Mouse (Mus musculus): Measurements from ENCODE around the gene Slc46a3.

Slc46a3 gene

DNA sequence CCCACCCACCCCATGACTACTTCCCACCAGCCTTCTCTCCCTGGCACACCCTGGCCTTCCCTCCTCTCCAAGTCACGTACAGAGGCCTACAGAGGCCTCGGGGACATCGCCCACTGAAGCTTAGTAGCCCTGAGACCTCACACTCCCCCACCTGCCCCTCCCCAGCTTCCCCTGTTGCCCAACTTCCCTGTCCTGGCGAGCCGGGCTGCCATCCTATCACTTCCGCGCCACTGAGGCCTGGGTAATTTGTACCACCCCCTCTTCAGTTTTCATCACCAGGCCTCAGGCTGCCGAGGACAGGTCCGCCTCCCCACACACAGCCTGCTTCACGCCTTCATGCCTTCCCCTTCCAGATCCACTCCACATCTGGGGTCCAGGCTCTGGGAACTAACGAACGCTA, 55.2 kb downstream of the Slc46a3 start:
- Histone ChIP-seq H3K27me3 (ENCODE audit: control insufficient read depth, insufficient read depth, low read length, poor library complexity, severe bottlenecking) (no peaks in the 10 kb centered on the region), H3K36me3 (ENCODE audit: control insufficient read depth, insufficient read depth, low read length, poor library complexity, severe bottlenecking) (no peaks in the 10 kb centered on the region)
- no peak for DNase-seq (ENCODE audit: low read depth, low spot score)

DNA sequence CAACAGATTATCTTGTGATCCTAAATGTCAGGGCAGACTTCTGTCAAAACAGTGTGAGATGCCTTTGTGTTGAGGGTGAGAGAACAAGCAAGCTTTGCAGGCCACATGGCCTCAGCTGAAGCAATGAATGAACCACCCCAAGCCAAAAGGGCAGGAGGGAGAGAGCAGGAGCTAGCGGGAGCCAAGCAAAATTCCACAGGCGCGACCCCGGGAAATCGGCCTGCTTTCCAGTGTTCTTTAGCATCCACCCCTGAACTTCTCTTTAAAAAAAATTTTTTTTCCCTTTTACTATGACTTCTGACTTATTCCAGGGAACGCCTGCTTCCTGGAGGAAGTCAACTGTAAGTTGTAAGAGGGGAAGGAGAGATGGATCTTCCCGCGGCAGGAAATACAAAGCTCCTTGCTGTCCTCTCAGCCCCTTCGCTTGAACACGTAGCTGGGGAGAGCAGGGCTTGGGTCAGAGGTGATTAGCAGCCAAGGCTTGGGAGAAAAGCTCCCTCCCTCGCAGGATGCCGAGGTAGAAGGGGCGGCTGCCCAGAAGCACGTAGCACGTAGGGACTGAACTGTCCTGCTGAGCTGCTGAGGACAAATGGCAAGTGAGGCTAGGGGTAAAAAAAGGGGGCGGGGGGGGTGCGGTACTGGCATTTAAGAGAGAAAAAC, 59.6 kb downstream of the Slc46a3 start:
- no peaks in the 10 kb centered on the region for H3K36me3 ChIP-seq (ENCODE audit: control insufficient read depth, insufficient read depth, low read length, poor library complexity, severe bottlenecking)
- no peaks in the 10 kb centered on the region for H3K27me3 ChIP-seq (ENCODE audit: control insufficient read depth, insufficient read depth, low read length, poor library complexity, severe bottlenecking)
- no peak for DNase-seq (ENCODE audit: low read depth, low spot score)

- DNase-seq (ENCODE audit: low read depth, low spot score), result no peak
- Histone ChIP-seq H3K27me3 (ENCODE audit: control insufficient read depth, insufficient read depth, low read length, poor library complexity, severe bottlenecking) (no peaks in the 10 kb centered on the region), H3K36me3 (ENCODE audit: control insufficient read depth, insufficient read depth, low read length, poor library complexity, severe bottlenecking) (no peaks in the 10 kb centered on the region)
Observed at GRCm38 (mm10) chr5:147832842-147833241, 61.8 kb downstream of the Slc46a3 start.

GRCm38 (mm10) chr5:147828846-147829245, 65.8 kb downstream of the Slc46a3 start:
- Histone ChIP-seq H3K36me3 (ENCODE audit: control insufficient read depth, insufficient read depth, low read length, poor library complexity, severe bottlenecking) (no peaks in the 10 kb centered on the region), H3K27me3 (ENCODE audit: control insufficient read depth, insufficient read depth, low read length, poor library complexity, severe bottlenecking) (no peaks in the 10 kb centered on the region)
- no peak for DNase-seq (ENCODE audit: low read depth, low spot score)

Data from splenic B cell, adult 2 months (primary cell).